Mouse (Mus musculus) limb, embryonic 11.5 days (tissue): ENCODE results near the gene Ehd1. TPM values are rescaled to one million over a fixed set of nuclear protein-coding genes. Genes with fewer than 3 reads are reported as not detected.
"Not testable (repeated sequence)": the region's sequence is repeated elsewhere in the genome, so short reads cannot be mapped to it uniquely, and the experiment has no call there.

Source experiments
- ATAC-seq: fragments of 200-750 bp; cut with Nextera tagmentation; 2 replicates; pipeline ENCODE4 v1.8.0; 2017; ENCODE audit warnings: low read depth; ENCODE audit not compliant: insufficient number of reproducible peaks, low FRiP score, low TSS enrichment
- DNase-seq: peaks from one replicate; pipeline ENCODE4 v3.0.0-alpha.2; 2015; ENCODE audit warnings: low spot score
- H3K27ac ChIP-seq: fragments of 300-500 bp; sonication (generic); replicated peaks from 2 replicates; pipeline ENCODE4 v1.5.1; 2014; ENCODE audit warnings: low read depth, mild to moderate bottlenecking, low read length
- H3K27me3 ChIP-seq: fragments of 300-500 bp; sonication (generic); 2 replicates; pipeline ENCODE4 v1.6.1; 2014; ENCODE audit warnings: mild to moderate bottlenecking, low read length, mixed read lengths; ENCODE audit not compliant: control insufficient read depth, insufficient read depth
- H3K36me3 ChIP-seq: fragments of 300-500 bp; sonication (generic); 2 replicates; pipeline ENCODE4 v1.6.1; 2014; ENCODE audit warnings: mild to moderate bottlenecking, low read length, moderate library complexity, mixed read lengths; ENCODE audit not compliant: control insufficient read depth, insufficient read depth
- H3K4me1 ChIP-seq: fragments of 300-500 bp; sonication (generic); 2 replicates; pipeline ENCODE4 v1.6.1; 2014; ENCODE audit warnings: low read length, mixed read lengths; ENCODE audit not compliant: control insufficient read depth, insufficient read depth
- H3K4me2 ChIP-seq: fragments of 300-500 bp; sonication (generic); 2 replicates; pipeline ENCODE4 v1.6.1; 2014; ENCODE audit warnings: low read depth, mild to moderate bottlenecking, moderate library complexity; ENCODE audit not compliant: severe bottlenecking
- H3K4me3 ChIP-seq: fragments of 300-500 bp; sonication (generic); 2 replicates; pipeline ENCODE4 v1.5.1; 2014; ENCODE audit warnings: low read depth, low read length
- H3K9ac ChIP-seq: fragments of 300-500 bp; sonication (generic); 2 replicates; pipeline ENCODE4 v1.6.1; 2014; ENCODE audit warnings: mild to moderate bottlenecking, low read length
- H3K9me3 ChIP-seq: fragments of 300-500 bp; sonication (generic); 2 replicates; pipeline ENCODE4 v1.6.1; 2016; ENCODE audit warnings: low read length; ENCODE audit not compliant: control insufficient read depth
- WGBS: fragments of 180-500 bp; shearing (Covaris S2); extraction: QIAGEN DNeasy Blood & Tissue Kit; methylation state at CpG from one replicate; pipeline ENCODE4 v1.1.7; 2014; 5-methylcytosine and 5-hydroxymethylcytosine counted together
- polyA plus RNA-seq: library from polyadenylated mRNA; unstranded; fragments of >200 nt; fragmentation: Nextera tagmentation; extraction: Ambion mirVana; gene quantifications from 2 replicates; pipeline ENCODE4 v1.2.1, GENCODE M21; 2014

Ehd1 gene
- polyA plus RNA-seq, 1 experiment from 2014 or later, result 56.1 TPM

GRCm38 (mm10) chr19:6303831-6304230, 27.3 kb downstream of the Ehd1 start:
- Histone ChIP-seq H3K9ac (no peak overlapping the region), H3K27ac (no peak overlapping the region), H3K9me3 (no peaks in the 10 kb centered on the region; the same call in 1 of the 2 replicates), H3K4me3 (no peak overlapping the region), H3K36me3 (peaks cover 4% of the 10 kb centered on the region; the same call in 1 of the 2 replicates), H3K4me1 (no peaks in the 10 kb centered on the region), H3K27me3 (no peaks in the 10 kb centered on the region), H3K4me2 (no peak overlapping the region)
- WGBS, result 81% methylated on average over 6 of the region's 6 CpGs
- ATAC-seq, result no peak
- DNase-seq, result no peak

- Histone ChIP-seq H3K27ac (no peak overlapping the region), H3K4me2 (peak overlapping the region; percentile 12; the same call in 1 of the 2 replicates)
- WGBS, result 25% methylated on average over 5 of the region's 5 CpGs
Measured at GRCm38 (mm10) chr19:6304787-6305516, 28.4 kb downstream of the Ehd1 start.

GRCm38 (mm10) chr19:6305517-6306115, 29.1 kb downstream of the Ehd1 start:
- Histone ChIP-seq H3K4me3 (peak overlapping the region; percentile 67), H3K4me2 (peak overlapping the region; percentile 74), H3K9me3 (no peaks in the 10 kb centered on the region; the same call in 1 of the 2 replicates), H3K36me3 (no peaks in the 10 kb centered on the region), H3K27ac (no peak overlapping the region; the same call in 1 of the 2 replicates), H3K4me1 (no peaks in the 10 kb centered on the region), H3K27me3 (no peaks in the 10 kb centered on the region), H3K9ac (peak overlapping the region; percentile 53; the same call in 1 of the 2 replicates)
- no peak for ATAC-seq
- no peak for DNase-seq
- WGBS, result 60% methylated on average over 8 of the region's 8 CpGs

More at GRCm38 (mm10) chr19:6304787-6305516, 28.4 kb downstream of the Ehd1 start:
- Histone ChIP-seq H3K9ac (no peak overlapping the region), H3K4me1 (no peaks in the 10 kb centered on the region), H3K27me3 (no peaks in the 10 kb centered on the region), H3K4me3 (no peak overlapping the region), H3K9me3 (no peaks in the 10 kb centered on the region; the same call in 1 of the 2 replicates), H3K36me3 (no peaks in the 10 kb centered on the region)
- DNase-seq (peak; percentile 94), ATAC-seq (peak; percentile 20; the same call in 1 of the 2 replicates)

- Histone ChIP-seq H3K4me2 (peak within 1 kb of the TSS; percentile 74), H3K9me3 (no peaks in the 10 kb centered on the region; the same call in 1 of the 2 replicates), H3K4me3 (peak within 1 kb of the TSS; percentile 67), H3K27me3 (no peaks in the 10 kb centered on the region), H3K9ac (peak within 1 kb of the TSS; percentile 53; the same call in 1 of the 2 replicates), H3K27ac (no peak within 1 kb of the TSS; the same call in 1 of the 2 replicates), H3K4me1 (no peaks in the 10 kb centered on the region), H3K36me3 (no peaks in the 10 kb centered on the region)
- under 1% methylated on average over 25 of the region's 38 CpGs for WGBS
- ATAC-seq (peak; percentile 61), DNase-seq (peak; percentile 90)
Measured at GRCm38 (mm10) chr19:6306137-6306551, 29.6 kb downstream of the Ehd1 start, which contains the start of gene Cdc42bpg. Gene Cdc42bpg, plus strand, starts transcription at chr19:6306456.

GRCm38 (mm10) chr19:6306586-6306985, 30.1 kb downstream of the Ehd1 start:
- 0% methylated on average over 27 of the region's 34 CpGs for WGBS
- no peak overlapping the region for H3K27ac ChIP-seq
- H3K4me1 ChIP-seq, result no peaks in the 10 kb centered on the region
- H3K27me3 ChIP-seq, result no peaks in the 10 kb centered on the region
- no peaks in the 10 kb centered on the region; the same call in 1 of the 2 replicates for H3K9me3 ChIP-seq
- peak overlapping the region; percentile 44; the same call in 1 of the 2 replicates for H3K9ac ChIP-seq
- DNase-seq (peak; percentile 86), ATAC-seq (peak; percentile 33; the same call in 1 of the 2 replicates)
- H3K4me2 ChIP-seq, result peak overlapping the region; percentile 74
- H3K36me3 ChIP-seq, result no peaks in the 10 kb centered on the region
- H3K4me3 ChIP-seq, result peak overlapping the region; percentile 67

- H3K4me1 ChIP-seq, result no peaks in the 10 kb centered on the region
- 74% methylated on average over 9 of the region's 9 CpGs for WGBS
- ATAC-seq, result no peak
- H3K27me3 ChIP-seq, result no peaks in the 10 kb centered on the region
- no peak overlapping the region for H3K27ac ChIP-seq
- 0 out of 2 replicates have a peak overlapping the region, but pooled peaks have one; percentile 10 for H3K4me2 ChIP-seq
- H3K36me3 ChIP-seq, result no peaks in the 10 kb centered on the region
- no peak overlapping the region for H3K9ac ChIP-seq
- H3K9me3 ChIP-seq, result no peaks in the 10 kb centered on the region
- H3K4me3 ChIP-seq, result no peak overlapping the region
- no peak for DNase-seq
Measured at GRCm38 (mm10) chr19:6307733-6308531, 31.4 kb downstream of the Ehd1 start.

GRCm38 (mm10) chr19:6310181-6310580, 33.7 kb downstream of the Ehd1 start:
- no peak for DNase-seq
- H3K4me2 ChIP-seq, result no peak overlapping the region

GRCm38 (mm10) chr19:6311783-6312182, 35.3 kb downstream of the Ehd1 start:
- not testable (repeated sequence) for H3K4me1 ChIP-seq, H3K27me3 ChIP-seq, H3K27ac ChIP-seq, H3K9me3 ChIP-seq, ATAC-seq, H3K9ac ChIP-seq, DNase-seq, H3K4me2 ChIP-seq, H3K36me3 ChIP-seq, H3K4me3 ChIP-seq
- WGBS, result 93% methylated on average over 3 of the region's 3 CpGs

More at GRCm38 (mm10) chr19:6310181-6310580, 33.7 kb downstream of the Ehd1 start:
- no peaks in the 10 kb centered on the region for H3K36me3 ChIP-seq
- 88% methylated on average over 5 of the region's 5 CpGs for WGBS
- no peaks in the 10 kb centered on the region for H3K4me1 ChIP-seq
- no peak overlapping the region for H3K4me3 ChIP-seq
- no peaks in the 10 kb centered on the region for H3K27me3 ChIP-seq
- H3K27ac ChIP-seq, result no peak overlapping the region
- no peaks in the 10 kb centered on the region for H3K9me3 ChIP-seq
- H3K9ac ChIP-seq, result no peak overlapping the region
- no peak for ATAC-seq
